Mouse (Mus musculus): ENCODE results near the gene Olfr694.
"Not testable (repeated sequence)": the region's sequence is repeated elsewhere in the genome, so short reads cannot be mapped to it uniquely, and the experiment has no call there.

The Olfr694 gene

DNA sequence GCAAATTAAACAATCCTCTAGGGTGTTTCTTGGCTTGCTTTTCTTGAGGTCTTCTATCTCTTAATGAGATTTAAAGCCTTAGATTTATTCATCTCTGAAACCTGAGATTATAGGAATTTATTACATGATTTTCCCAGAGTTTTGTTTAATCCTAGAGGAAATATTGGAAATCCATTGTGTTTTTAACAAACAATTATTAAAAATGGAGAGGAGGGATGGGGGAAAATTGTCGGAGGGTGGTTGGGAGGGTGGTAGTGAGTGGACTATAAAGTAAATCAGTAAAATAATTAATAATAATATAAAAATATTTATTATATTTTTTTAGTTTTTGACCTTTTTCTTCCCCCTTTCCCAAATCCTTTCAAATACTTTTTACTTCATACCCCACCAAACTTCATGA, at the start of gene Olfr694:
Gene Olfr694 (minus strand): TSS at position 101 of the 400 bp plus-strand sequence.
- DNase-seq: no peak

DNA sequence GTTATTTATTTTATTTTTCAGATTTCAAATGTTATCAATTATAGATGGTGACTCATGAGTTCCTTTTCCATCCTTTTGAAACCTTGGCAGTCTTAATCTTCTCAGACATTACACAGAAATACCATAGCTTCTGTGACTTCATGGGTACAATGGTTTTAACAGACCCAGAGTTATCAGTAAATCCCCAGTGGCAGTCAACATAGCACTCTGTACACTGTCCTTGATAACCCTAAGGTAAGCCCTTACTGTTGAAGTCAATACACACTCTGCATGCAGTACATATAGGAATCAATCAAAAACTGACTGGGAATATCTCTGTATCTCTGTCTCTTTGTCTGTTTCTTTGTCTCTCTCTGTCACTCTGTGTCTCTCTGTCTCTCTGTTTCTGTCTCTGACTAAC, 45.4 kb upstream of the Olfr694 start:
- DNase-seq: no peak

DNA sequence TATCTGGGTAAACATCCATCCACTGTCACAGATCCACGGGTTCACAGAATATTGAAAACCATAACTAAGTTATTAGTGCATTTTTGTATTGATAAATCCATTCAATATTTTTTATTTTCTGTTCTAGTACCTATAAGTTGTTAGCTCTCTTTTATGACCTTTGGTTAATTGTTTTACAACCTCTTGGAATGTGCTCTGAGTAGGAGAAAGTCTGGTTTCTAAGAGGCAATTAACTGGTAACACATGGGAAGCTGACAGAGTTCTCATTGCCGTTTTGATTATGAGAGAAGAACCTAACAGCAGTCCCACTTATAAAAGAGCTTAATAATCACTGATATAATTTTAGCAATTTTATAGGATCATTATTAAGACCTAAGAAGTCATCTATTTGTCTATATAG, 42.1 kb upstream of the Olfr694 start:
- no peak for DNase-seq

DNA sequence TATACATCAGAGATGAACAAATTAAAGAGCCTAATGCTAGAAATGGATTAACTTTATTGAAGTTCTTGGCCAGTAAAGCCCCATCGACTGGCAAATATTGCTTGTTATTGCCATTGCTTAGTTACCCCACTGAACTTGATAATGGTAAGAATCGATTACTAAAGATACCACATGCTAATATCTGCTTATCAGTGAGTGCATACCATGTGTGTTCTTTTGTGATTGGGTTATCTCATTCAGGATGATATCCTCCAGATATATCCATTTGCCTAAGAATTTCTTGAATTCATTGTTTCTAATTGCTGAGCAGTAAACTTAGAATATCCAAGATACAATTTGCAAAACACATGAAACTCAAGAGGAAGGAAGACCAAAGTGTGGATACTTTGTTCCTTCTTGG, 34.0 kb upstream of the Olfr694 start:
- not testable (repeated sequence) for DNase-seq

DNA sequence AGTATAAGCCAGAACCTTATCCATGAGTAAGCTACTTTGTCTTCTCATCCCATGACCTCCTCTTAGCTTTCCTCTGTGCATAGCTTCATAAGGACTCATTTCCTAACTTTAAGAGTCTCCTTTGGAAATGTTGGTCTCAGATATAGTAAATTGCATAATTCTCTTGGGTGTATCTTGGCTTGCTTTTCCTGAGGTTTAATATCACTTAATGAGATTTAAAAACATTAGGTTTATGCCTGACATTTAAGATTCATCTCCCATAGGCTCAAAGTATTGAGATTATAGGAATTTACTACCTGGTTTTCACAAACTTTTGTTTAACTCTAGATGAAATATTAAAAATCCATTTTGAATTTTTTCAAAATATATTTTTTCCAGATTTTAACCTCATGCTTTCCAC, 24.7 kb upstream of the Olfr694 start, which contains the start of gene Olfr695:
Gene Olfr695 (minus strand): TSS at position 101 of the 400 bp plus-strand sequence.
- DNase-seq: no peak

DNA sequence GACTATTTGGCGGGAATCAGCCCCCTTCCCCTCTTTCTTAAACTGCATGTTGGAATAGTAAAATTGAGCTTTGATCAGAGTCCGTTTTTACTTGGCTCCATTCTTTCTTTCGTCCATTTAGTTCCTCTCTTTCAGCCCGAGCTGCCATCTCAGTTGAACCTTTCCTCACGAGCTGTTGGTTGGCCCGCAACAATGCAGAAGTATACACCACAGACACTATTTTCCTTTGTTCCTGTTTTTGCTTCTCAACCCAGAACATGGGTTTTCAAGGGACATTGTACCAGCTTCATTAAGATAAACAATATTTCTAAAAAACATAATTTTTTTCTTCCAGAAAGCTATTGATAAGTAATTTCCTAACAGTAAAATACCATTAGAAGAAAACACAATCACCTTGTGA, 19.8 kb upstream of the Olfr694 start:
- DNase-seq: no peak

DNA sequence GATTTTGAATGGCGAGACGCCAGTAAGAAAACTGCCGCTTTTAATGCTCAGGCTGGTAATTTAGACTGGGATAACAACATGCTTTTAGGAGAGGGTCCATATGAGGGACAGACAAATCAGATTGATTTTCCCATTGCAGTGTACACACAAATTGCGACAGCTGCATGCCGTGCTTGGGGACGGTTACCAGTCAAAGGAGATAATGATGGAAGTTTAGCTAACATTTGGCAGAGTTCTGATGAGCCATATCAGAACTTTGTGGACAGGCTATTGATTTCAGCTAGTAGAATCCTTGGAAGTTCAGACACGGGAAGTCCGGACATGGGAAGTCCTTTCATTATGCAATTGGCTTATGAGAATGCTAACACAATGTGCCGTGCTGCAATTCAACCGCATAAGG, 16.1 kb upstream of the Olfr694 start:
- DNase-seq: not testable (repeated sequence)

DNA sequence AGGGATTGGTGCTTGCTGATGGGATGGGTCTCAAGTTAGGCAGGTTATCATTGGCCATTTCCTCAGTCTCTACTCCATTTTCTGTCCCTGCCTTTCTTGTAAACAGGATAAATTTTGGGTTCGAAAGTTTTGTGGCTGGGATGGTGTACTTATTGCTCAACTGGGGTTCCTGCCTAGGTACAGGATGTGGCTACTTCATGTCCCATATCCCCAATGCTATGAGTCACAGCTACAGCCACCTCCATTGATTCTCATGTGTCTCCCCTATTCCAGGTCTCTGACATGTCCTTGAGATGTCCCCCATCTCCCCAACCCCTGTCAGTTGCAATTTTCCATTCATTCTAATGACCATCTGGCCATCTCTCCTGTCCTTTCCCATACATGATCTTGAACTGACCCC, 5.3 kb upstream of the Olfr694 start:
- DNase-seq: no peak

DNA sequence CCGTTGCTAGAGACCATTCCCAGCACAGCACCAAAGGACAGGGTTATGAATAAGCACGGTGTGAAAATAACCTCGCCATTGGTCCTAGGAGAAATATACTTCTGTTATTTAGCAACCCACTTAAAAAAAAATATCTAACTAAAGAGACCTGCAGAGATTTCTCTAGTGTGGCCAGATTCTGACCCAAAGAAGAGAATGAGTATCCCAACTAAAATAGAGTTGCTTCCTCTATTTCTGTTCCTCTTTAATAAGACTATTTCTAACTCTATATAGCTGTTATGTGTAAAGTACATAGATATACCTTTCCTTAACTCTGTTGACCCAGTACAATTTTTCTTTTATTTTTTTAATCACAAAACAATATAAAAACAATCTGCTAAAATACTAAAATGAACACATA, 1.4 kb upstream of the Olfr694 start:
- DNase-seq: no peak

DNA sequence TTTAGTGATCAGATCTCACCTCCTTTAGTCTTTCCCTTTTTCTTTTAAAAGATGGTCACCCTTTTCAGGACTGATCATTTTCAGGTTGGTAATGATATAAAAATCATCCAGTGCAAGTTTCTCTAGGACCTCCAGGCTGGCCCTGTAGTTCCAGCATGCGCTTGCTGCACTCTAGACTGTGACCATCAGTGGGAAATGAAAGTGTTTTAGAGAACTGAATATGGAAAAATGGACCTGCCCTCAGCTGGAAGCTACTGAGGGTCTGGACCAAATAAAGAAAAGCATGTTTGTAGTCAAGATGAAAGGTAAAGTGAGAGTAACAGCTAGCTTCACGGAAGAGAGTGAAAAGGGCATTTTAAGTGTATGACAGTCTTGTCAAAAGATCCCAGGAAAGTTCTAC, 6.2 kb downstream of the Olfr694 start:
- DNase-seq: no peak

DNA sequence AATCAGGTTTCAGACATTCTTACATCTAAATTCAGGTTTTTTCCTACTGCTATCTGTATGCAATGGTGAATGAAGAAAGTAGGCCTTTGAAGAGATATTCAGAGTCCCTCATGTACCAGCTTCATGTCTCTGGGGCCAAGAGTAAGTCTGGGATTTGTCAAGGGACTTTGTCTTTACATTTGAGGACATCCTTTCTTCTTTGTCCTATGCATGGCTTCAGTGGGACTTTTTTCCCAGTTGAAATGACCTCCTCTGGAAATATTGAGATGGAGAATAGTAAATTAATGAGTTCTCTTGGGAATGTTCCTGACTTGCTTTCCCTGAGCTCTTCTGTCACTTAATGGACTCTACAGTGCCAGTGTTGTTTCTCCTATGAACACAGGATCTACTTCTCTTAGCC, 11.1 kb downstream of the Olfr694 start, which contains the start of gene Olfr693:
Gene Olfr693 (minus strand): TSS at position 101 of the 400 bp plus-strand sequence.
- DNase-seq: no peak

DNA sequence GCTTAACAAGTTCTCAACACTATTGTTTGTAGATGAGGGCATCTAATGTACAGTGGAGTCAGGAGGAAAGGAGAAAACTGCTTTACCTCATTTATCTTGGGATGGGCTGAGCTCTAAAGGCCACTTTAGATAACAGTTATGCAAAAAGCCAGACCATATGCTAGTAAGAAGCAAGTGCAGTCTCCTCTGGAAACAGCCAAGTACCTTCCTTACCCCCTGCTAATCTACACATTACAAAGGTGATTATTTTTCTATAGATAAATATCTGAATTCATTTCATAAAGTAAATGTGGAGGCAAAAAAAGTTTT, 39.3 kb downstream of the Olfr694 start:
- DNase-seq: no peak

DNA sequence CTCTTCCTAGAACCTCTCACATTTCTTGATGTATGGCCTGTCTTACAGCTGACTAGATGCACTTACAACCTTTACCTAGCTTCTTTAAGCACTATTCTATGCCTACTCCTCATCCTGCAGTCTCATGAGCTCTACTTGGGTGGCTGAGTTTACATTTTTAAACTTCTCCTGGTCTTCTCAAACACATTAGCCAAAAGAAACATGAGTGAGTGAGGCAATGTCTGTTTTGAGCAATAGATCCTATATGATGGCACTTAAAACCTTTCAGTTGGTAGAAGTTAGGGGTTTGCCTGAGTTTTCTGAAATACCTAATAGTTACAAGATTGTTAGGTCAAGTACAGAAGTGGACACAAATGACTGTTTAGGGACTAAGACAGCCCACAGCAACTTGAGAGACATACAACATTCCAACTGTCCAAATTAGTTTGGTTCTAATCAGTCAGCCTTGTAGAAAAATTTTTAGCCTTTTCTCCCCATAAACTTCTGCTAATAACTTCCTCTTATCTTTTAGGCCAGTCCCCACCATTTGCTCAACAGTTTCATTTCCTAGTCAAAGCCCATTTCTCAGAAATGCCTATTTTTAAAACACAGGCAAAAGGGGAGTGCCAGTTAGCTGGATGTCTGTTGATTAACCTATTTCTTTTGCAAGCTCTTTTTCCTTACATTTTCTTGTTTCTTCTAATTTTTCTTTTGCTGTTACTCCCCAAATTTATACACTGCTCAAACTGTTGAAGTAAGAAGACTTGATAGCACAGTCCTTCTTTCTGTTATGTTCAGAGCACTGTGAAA, 39.9 kb downstream of the Olfr694 start:
- no peak for DNase-seq

DNA sequence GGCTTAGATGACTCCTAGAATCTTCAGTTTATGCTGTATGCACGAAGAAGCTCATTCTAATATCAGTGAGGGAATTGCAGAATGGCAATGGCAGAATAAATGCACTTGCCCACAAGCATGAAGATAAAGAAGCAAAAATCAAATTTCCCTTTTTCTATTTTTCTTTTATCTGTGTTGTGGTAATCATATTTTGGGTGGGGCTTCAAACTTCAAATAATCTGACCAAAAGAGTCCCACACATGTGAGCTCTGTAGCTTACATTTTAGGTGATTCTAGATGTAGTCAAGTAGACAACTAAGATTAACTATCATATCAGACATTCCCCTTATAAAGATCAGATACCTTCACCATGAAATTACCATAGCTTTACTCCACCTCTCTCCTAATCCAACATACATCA, 41.8 kb downstream of the Olfr694 start:
- no peak for DNase-seq

DNA sequence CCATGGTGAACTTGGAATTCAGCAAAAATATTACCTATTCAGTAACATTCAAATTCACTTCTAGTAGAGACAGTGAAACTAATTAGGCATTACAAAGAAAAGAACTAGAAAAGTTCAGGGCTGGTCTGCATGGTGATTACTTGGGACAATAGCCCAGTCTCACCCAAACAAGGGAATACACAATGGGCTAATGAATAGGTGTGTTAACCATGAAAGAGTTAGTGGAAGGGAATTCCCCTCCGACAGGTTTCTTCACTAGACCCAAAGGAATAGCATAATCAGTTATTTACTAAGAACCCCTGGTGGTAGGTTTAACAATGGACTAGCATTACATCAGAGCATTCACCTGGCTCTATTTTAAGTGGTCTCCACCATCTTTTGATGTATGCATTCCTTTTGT, 46.4 kb downstream of the Olfr694 start:
- no peak for DNase-seq

DNA sequence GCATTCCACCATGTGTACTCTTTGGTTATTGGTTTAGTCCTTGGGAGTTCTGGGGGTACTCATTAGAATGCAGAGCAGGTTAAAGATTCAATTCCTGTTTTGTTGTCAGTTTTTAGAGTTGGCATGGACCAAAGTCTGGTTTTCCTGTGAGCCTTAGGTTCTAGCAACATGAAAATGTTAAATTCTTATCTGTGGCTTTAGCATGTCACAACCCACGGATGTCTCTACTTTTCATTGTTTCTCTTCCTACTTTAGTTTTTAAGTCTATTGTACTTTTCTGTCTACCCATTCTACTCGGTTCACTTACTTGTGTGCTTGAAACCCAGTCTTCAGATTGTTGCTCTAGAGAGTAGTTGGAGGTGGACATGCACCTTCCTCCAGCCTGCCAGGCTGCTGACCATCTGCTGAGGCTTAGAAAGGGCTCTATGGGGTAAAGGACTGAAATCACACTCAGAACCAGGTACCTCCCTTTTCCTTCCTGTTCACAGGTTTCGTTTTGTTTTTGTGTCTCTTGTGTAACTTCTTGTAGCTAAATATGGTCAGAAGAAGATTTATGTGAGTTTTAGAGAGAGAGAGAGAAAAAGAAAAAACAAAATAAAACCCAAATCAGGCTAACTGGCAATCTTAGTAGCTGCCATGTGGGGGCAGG, 47.3 kb downstream of the Olfr694 start:
- no peak for DNase-seq

DNA sequence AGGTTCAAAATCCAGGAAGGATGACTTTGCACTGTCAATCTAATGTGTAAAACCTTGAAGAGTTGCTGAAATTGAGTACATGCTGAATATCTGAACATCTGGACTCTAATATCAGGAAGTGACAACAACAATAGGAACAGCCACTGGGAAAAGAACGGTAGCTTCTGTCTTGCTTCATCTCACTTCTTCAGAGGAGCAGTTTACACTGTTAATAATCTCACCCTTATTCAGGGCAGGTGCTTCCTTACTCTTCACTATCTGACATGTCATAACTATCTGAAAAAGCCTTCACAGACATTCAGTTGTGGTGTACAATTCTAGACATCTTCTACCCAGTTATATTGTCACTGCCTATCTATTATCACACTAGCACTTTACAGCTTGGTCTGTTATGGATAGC, 50.8 kb downstream of the Olfr694 start:
- no peak for DNase-seq

DNA sequence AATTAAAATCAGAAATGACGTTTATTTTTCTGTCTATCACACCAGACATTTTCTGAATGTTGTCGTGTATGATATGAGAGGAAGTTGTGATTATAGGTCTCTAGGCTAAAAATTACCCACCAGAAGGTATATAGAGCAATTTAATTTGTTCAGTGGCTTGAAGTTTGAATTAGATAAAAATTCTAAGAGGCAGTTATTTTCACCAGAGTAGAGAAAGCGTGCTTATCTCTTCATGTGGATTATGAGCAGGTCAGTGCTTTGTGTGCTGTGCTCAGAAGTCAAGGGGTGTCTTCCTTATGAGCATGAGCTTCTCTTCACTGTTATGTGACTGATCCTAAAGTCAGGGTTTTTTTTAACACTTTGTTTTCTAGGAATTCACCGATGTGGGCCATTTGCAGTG, 56.1 kb downstream of the Olfr694 start:
- no peak for DNase-seq
